In the genomic region with DNA sequence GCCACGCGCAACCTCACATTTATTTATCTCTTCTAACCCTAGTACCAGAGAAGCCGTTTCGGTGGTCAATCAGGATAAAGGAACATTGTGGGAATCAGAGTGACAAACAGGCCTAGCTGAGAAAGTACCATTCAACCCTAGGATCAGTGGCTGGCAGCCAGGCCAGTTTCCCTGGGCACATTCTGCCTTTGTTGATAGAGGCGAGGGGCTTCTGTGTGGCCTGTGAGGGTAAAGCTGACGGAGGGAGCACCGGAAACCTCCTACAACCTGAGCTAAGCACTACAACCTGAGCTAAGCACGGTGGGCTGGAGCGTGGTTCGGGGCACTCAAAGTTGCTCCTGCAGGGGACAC, we compare ENCODE assay signal across 9 mouse cellular contexts. TPM values are rescaled to one million over a fixed set of nuclear protein-coding genes. Genes with fewer than 3 reads are reported as not detected.
DNase-seq lines count a peak whose midpoint lies in the region; ATAC-seq and TF ChIP-seq lines count a peak whose summit lies in the region.
"Had no signal": no experiment of that assay in that cellular context is flagged by ENCODE, and none has a peak within 500 bp of the region (broad histone marks: within the 10 kb centered on the region; RNA-seq: fewer than 3 reads in every experiment).

No protein-coding gene starts in this region.

- no peaks in the 10 kb centered on the region for H3K36me3 ChIP-seq in heart, embryonic 12.5 days
- H3K36me3 ChIP-seq in forebrain, embryonic 12.5 days (replicated peaks) = no peaks in the 10 kb centered on the region
- H3K36me3 ChIP-seq in liver, postnatal 0 days (replicated peaks; ENCODE audit: insufficient read depth, low read length) = no peaks in the 10 kb centered on the region

- H3K27me3 ChIP-seq in heart, embryonic 12.5 days (replicated peaks) = peaks cover 5% of the 10 kb centered on the region; the same call in 1 of the 2 replicates
- H3K27me3 ChIP-seq in forebrain, embryonic 12.5 days = 0 out of 2 replicates have a peak, but pooled peaks cover 6% of the 10 kb centered on the region
- H3K27me3 ChIP-seq in liver, postnatal 0 days (ENCODE audit: insufficient read depth, low read length) = no peaks in the 10 kb centered on the region

- H3K4me2 ChIP-seq in heart, embryonic 12.5 days = peak overlapping the region; percentile 82
- peak overlapping the region; percentile 58 for H3K4me2 ChIP-seq in forebrain, embryonic 12.5 days
- H3K4me2 ChIP-seq in liver, postnatal 0 days (ENCODE audit: low read depth, low read length) = peak overlapping the region; percentile 57; the same call in 1 of the 2 replicates

- TF ChIP-seq EP300 in liver, postnatal 0 days (IDR thresholded peaks at IDR 0.05; ENCODE audit: low read depth) = no peak

- no peak for ATAC-seq in heart, embryonic 12.5 days (ENCODE audit: insufficient number of reproducible peaks, low FRiP score)
- 0 out of 2 replicates have a peak, but pooled peaks have one; percentile 28 for ATAC-seq in forebrain, embryonic 12.5 days (ENCODE audit: low FRiP score)
- no peak for ATAC-seq in liver, postnatal 0 days

- DNase-seq in heart, adult 18-20 months = no peak
- DNase-seq in R1 (ENCODE audit: low read depth, low spot score) = peak; percentile 63
- no peak for DNase-seq in liver, postnatal 0 days
- no peak for DNase-seq in thymus, adult 18-20 months
- DNase-seq in kidney, adult 8-10 months = no peak
- no peak for DNase-seq in urinary bladder, postnatal 25 days (ENCODE audit: low spot score)

- H3K9ac ChIP-seq in heart, embryonic 12.5 days = peak overlapping the region; percentile 52; the same call in 1 of the 2 replicates
- peak overlapping the region; percentile 30; the same call in 1 of the 2 replicates for H3K9ac ChIP-seq in forebrain, embryonic 12.5 days
- no peak overlapping the region for H3K9ac ChIP-seq in liver, postnatal 0 days (replicated peaks)

- no peaks in the 10 kb centered on the region for H3K9me3 ChIP-seq in heart, embryonic 12.5 days (replicated peaks)
- H3K9me3 ChIP-seq in forebrain, embryonic 12.5 days = no peaks in the 10 kb centered on the region
- H3K9me3 ChIP-seq in liver, postnatal 0 days (ENCODE audit: low read length) = no peaks in the 10 kb centered on the region

- H3K4me1 ChIP-seq in heart, embryonic 12.5 days (replicated peaks) = peaks cover 9% of the 10 kb centered on the region; the same call in 1 of the 2 replicates
- peaks cover 8% of the 10 kb centered on the region; the same call in 1 of the 2 replicates for H3K4me1 ChIP-seq in forebrain, embryonic 12.5 days
- no peaks in the 10 kb centered on the region for H3K4me1 ChIP-seq in liver, postnatal 0 days (ENCODE audit: insufficient read depth)

- no peak overlapping the region for H3K27ac ChIP-seq in heart, embryonic 12.5 days (ENCODE audit: poor library complexity, severe bottlenecking)
- no peak overlapping the region for H3K27ac ChIP-seq in forebrain, embryonic 12.5 days
- H3K27ac ChIP-seq in liver, postnatal 0 days (ENCODE audit: low read depth) = no peak overlapping the region

- 35% methylated on average over 10 of the region's 10 CpGs for WGBS in heart, embryonic 12.5 days
- WGBS in forebrain, embryonic 12.5 days = 21% methylated on average over 10 of the region's 10 CpGs
- WGBS in liver, postnatal 0 days (ENCODE audit: insufficient replicate concordance) = 49% methylated on average over 10 of the region's 10 CpGs

- H3K4me3 ChIP-seq in heart, embryonic 12.5 days = peak overlapping the region; percentile 51
- H3K4me3 ChIP-seq in forebrain, embryonic 12.5 days (replicated peaks) = peak overlapping the region; percentile 42
- H3K4me3 ChIP-seq in liver, postnatal 0 days (ENCODE audit: low read depth, low read length) = no peak overlapping the region

- TF ChIP-seq CTCF in liver, postnatal 0 days (IDR thresholded peaks at IDR 0.05; ENCODE audit: low read depth) = no peak

RNA-seq across cellular contexts. Expression of gene Nanog, which starts 37.1 kb away (rescaled TPM):
- 0.49 and 0.86 TPM in 2 replicates for polyA plus RNA-seq in heart, embryonic 12.5 days (2016; fragmentation: Nextera tagmentation; extraction: Ambion mirVana)
- not detected for total RNA-seq in heart, adult 18-20 months (2021)
- polyA plus RNA-seq in forebrain, embryonic 12.5 days (2016; fragmentation: Nextera tagmentation; extraction: Ambion mirVana) = 0.19 and 0.22 TPM in 2 replicates
- not detected in 2 replicates for polyA plus RNA-seq in liver, postnatal 0 days (2015; fragmentation: Nextera tagmentation; extraction: Ambion mirVana)
- total RNA-seq: common myeloid progenitor, adult 5-6 weeks had no signal

RNA-seq across cellular contexts. Expression of gene Dppa3, which starts 44.0 kb away (rescaled TPM):
- polyA plus RNA-seq in heart, embryonic 12.5 days (2016; fragmentation: Nextera tagmentation; extraction: Ambion mirVana) = not detected in 2 replicates
- not detected for total RNA-seq in heart, adult 18-20 months (2021)
- polyA plus RNA-seq in forebrain, embryonic 12.5 days (2016; fragmentation: Nextera tagmentation; extraction: Ambion mirVana) = not detected in 2 replicates
- 0.16 TPM in 1 of 2 replicates, not detected in the other for polyA plus RNA-seq in liver, postnatal 0 days (2015; fragmentation: Nextera tagmentation; extraction: Ambion mirVana)
- total RNA-seq: common myeloid progenitor, adult 5-6 weeks had no signal
